Mouse (Mus musculus): ENCODE results near the gene Sfxn5. TPM values are rescaled to one million over a fixed set of nuclear protein-coding genes. Genes with fewer than 3 reads are reported as not detected.
A peak's percentile ranks its signal among the peaks of the same experiment; 100 is the strongest.

The Sfxn5 gene
- polyA plus RNA-seq (2015; fragmentation: Nextera tagmentation; extraction: Ambion mirVana) = 3.1 and 3.3 TPM in 2 replicates

GRCm38 (mm10) chr6:85333000-85333669 lies at the start of gene Sfxn5:
TSS of gene Sfxn5 (minus strand) at chr6:85333422.
- peak within 1 kb of the TSS; percentile 61 for H3K4me3 ChIP-seq (ENCODE audit: low read depth, low read length)
- TF ChIP-seq CTCF (IDR thresholded peaks at IDR 0.05; ENCODE audit: low read depth) = 0 out of 2 replicates have a peak, but pooled peaks have one; percentile 0
- TF ChIP-seq EP300 (IDR thresholded peaks at IDR 0.05; ENCODE audit: low read depth) = no peak; the same call in 1 of the 2 replicates
- peak within 1 kb of the TSS; percentile 69 for H3K9ac ChIP-seq (replicated peaks)
- no peaks in the 10 kb centered on the region for H3K27me3 ChIP-seq (ENCODE audit: insufficient read depth, low read length)
- peak; percentile 93 for DNase-seq
- H3K36me3 ChIP-seq (replicated peaks; ENCODE audit: insufficient read depth, low read length) = no peaks in the 10 kb centered on the region
- no peaks in the 10 kb centered on the region for H3K9me3 ChIP-seq (ENCODE audit: low read length)
- peak within 1 kb of the TSS; percentile 85 for H3K4me2 ChIP-seq (ENCODE audit: low read depth, low read length)
- peak; percentile 96 for ATAC-seq
- H3K4me1 ChIP-seq (ENCODE audit: insufficient read depth) = peaks cover 9% of the 10 kb centered on the region; the same call in 1 of the 2 replicates
- under 1% methylated on average over 49 of the region's 49 CpGs for WGBS (ENCODE audit: insufficient replicate concordance)
- peak within 1 kb of the TSS; percentile 80 for H3K27ac ChIP-seq (ENCODE audit: low read depth)

GRCm38 (mm10) chr6:85382791-85383190 lies 49.6 kb upstream of the Sfxn5 start:
- no peak for DNase-seq
- ATAC-seq = no peak
- no peak for TF ChIP-seq EP300 (IDR thresholded peaks at IDR 0.05; ENCODE audit: low read depth)
- no peak for TF ChIP-seq CTCF (IDR thresholded peaks at IDR 0.05; ENCODE audit: low read depth)
- Histone ChIP-seq H3K9me3 (ENCODE audit: low read length) (no peaks in the 10 kb centered on the region), H3K36me3 (replicated peaks; ENCODE audit: insufficient read depth, low read length) (no peaks in the 10 kb centered on the region), H3K9ac (replicated peaks) (no peak overlapping the region), H3K4me2 (ENCODE audit: low read depth, low read length) (no peak overlapping the region), H3K4me3 (ENCODE audit: low read depth, low read length) (no peak overlapping the region), H3K27ac (ENCODE audit: low read depth) (no peak overlapping the region), H3K27me3 (ENCODE audit: insufficient read depth, low read length) (0 out of 2 replicates have a peak, but pooled peaks cover 2% of the 10 kb centered on the region), H3K4me1 (ENCODE audit: insufficient read depth) (peaks cover 10% of the 10 kb centered on the region)
- WGBS (ENCODE audit: insufficient replicate concordance) = 68% methylated on average over 2 of the region's 2 CpGs

- no peaks in the 10 kb centered on the region for H3K9me3 ChIP-seq (ENCODE audit: low read length)
- 67% methylated on average over 10 of the region's 10 CpGs for WGBS (ENCODE audit: insufficient replicate concordance)
- H3K9ac ChIP-seq (replicated peaks) = no peak overlapping the region
- H3K27me3 ChIP-seq (ENCODE audit: insufficient read depth, low read length) = no peaks in the 10 kb centered on the region
- H3K36me3 ChIP-seq (replicated peaks; ENCODE audit: insufficient read depth, low read length) = no peaks in the 10 kb centered on the region
- H3K4me1 ChIP-seq (ENCODE audit: insufficient read depth) = peaks cover 10% of the 10 kb centered on the region
- no peak overlapping the region for H3K4me3 ChIP-seq (ENCODE audit: low read depth, low read length)
- TF ChIP-seq EP300 (IDR thresholded peaks at IDR 0.05; ENCODE audit: low read depth) (no peak), CTCF (IDR thresholded peaks at IDR 0.05; ENCODE audit: low read depth) (no peak)
- ATAC-seq (no peak), DNase-seq (no peak)
- H3K4me2 ChIP-seq (ENCODE audit: low read depth, low read length) = no peak overlapping the region
- H3K27ac ChIP-seq (ENCODE audit: low read depth) = no peak overlapping the region
Measured at GRCm38 (mm10) chr6:85381648-85382020, 48.4 kb upstream of the Sfxn5 start.

- no peaks in the 10 kb centered on the region for H3K36me3 ChIP-seq (replicated peaks; ENCODE audit: insufficient read depth, low read length)
- WGBS (ENCODE audit: insufficient replicate concordance) = 23% methylated on average over 16 of the region's 17 CpGs
- peaks cover 10% of the 10 kb centered on the region for H3K4me1 ChIP-seq (ENCODE audit: insufficient read depth)
- no peaks in the 10 kb centered on the region for H3K27me3 ChIP-seq (ENCODE audit: insufficient read depth, low read length)
- no peak for TF ChIP-seq EP300 (IDR thresholded peaks at IDR 0.05; ENCODE audit: low read depth)
- TF ChIP-seq CTCF (IDR thresholded peaks at IDR 0.05; ENCODE audit: low read depth) = no peak
- 0 out of 2 replicates have a peak, but pooled peaks have one; percentile 19 for ATAC-seq
- H3K4me3 ChIP-seq (ENCODE audit: low read depth, low read length) = no peak overlapping the region
- no peak overlapping the region for H3K27ac ChIP-seq (ENCODE audit: low read depth)
- H3K9ac ChIP-seq (replicated peaks) = 0 out of 2 replicates have a peak overlapping the region, but pooled peaks have one; percentile 2
- H3K9me3 ChIP-seq (ENCODE audit: low read length) = no peaks in the 10 kb centered on the region
- no peak for DNase-seq
- H3K4me2 ChIP-seq (ENCODE audit: low read depth, low read length) = peak overlapping the region; percentile 68
Measured at GRCm38 (mm10) chr6:85380901-85381647, 47.9 kb upstream of the Sfxn5 start.

GRCm38 (mm10) chr6:85380201-85380900 lies 47.1 kb upstream of the Sfxn5 start:
- no peaks in the 10 kb centered on the region for H3K9me3 ChIP-seq (ENCODE audit: low read length)
- H3K27me3 ChIP-seq (ENCODE audit: insufficient read depth, low read length) = no peaks in the 10 kb centered on the region
- peak; percentile 88 for TF ChIP-seq CTCF (IDR thresholded peaks at IDR 0.05; ENCODE audit: low read depth)
- no peak for TF ChIP-seq EP300 (IDR thresholded peaks at IDR 0.05; ENCODE audit: low read depth)
- peaks cover 12% of the 10 kb centered on the region for H3K4me1 ChIP-seq (ENCODE audit: insufficient read depth)
- ATAC-seq (peak; percentile 68), DNase-seq (peak; percentile 76)
- H3K36me3 ChIP-seq (replicated peaks; ENCODE audit: insufficient read depth, low read length) = no peaks in the 10 kb centered on the region
- H3K27ac ChIP-seq (ENCODE audit: low read depth) = no peak overlapping the region
- no peak overlapping the region for H3K9ac ChIP-seq (replicated peaks)
- 26% methylated on average over 10 of the region's 10 CpGs for WGBS (ENCODE audit: insufficient replicate concordance)
- H3K4me2 ChIP-seq (ENCODE audit: low read depth, low read length) = peak overlapping the region; percentile 68
- no peak overlapping the region for H3K4me3 ChIP-seq (ENCODE audit: low read depth, low read length)

- WGBS (ENCODE audit: insufficient replicate concordance) = 44% methylated on average over 8 of the region's 8 CpGs
- DNase-seq = no peak
Measured at GRCm38 (mm10) chr6:85378629-85379028, 45.4 kb upstream of the Sfxn5 start.

More at GRCm38 (mm10) chr6:85378629-85379028, 45.4 kb upstream of the Sfxn5 start:
- Histone ChIP-seq H3K4me1 (ENCODE audit: insufficient read depth) (peaks cover 27% of the 10 kb centered on the region), H3K9me3 (ENCODE audit: low read length) (no peaks in the 10 kb centered on the region), H3K4me2 (ENCODE audit: low read depth, low read length) (no peak overlapping the region), H3K4me3 (ENCODE audit: low read depth, low read length) (no peak overlapping the region), H3K36me3 (replicated peaks; ENCODE audit: insufficient read depth, low read length) (no peaks in the 10 kb centered on the region), H3K27ac (ENCODE audit: low read depth) (no peak overlapping the region), H3K27me3 (ENCODE audit: insufficient read depth, low read length) (0 out of 2 replicates have a peak, but pooled peaks cover 3% of the 10 kb centered on the region), H3K9ac (replicated peaks) (no peak overlapping the region)
- no peak for TF ChIP-seq EP300 (IDR thresholded peaks at IDR 0.05; ENCODE audit: low read depth)
- TF ChIP-seq CTCF (IDR thresholded peaks at IDR 0.05; ENCODE audit: low read depth) = no peak
- no peak for ATAC-seq
